Mouse (Mus musculus): ENCODE results near the gene Vamp2.

Gene Vamp2

GRCm38 (mm10) chr11:69099177-69099914 lies 11.1 kb downstream of the Vamp2 start:
- DNase-seq (ENCODE audit: low read depth, low spot score) = peak; percentile 94

GRCm38 (mm10) chr11:69099915-69100345 lies 11.6 kb downstream of the Vamp2 start:
- DNase-seq (ENCODE audit: low read depth, low spot score) = peak; percentile 98

GRCm38 (mm10) chr11:69100639-69101360 lies 12.5 kb downstream of the Vamp2 start:
- DNase-seq (ENCODE audit: low read depth, low spot score) = no peak

- no peak for DNase-seq (ENCODE audit: low read depth, low spot score)
Observed at GRCm38 (mm10) chr11:69101604-69102402, 13.5 kb downstream of the Vamp2 start.

- no peak for DNase-seq (ENCODE audit: low read depth, low spot score)
Observed at GRCm38 (mm10) chr11:69102403-69102725, 14.1 kb downstream of the Vamp2 start.

- no peak for DNase-seq (ENCODE audit: low read depth, low spot score)
Observed at GRCm38 (mm10) chr11:69103121-69103520, 14.8 kb downstream of the Vamp2 start.

- DNase-seq (ENCODE audit: low read depth, low spot score) = no peak
Observed at GRCm38 (mm10) chr11:69103531-69104435, 15.5 kb downstream of the Vamp2 start.

GRCm38 (mm10) chr11:69104487-69104886 lies 16.2 kb downstream of the Vamp2 start:
- DNase-seq (ENCODE audit: low read depth, low spot score) = no peak

GRCm38 (mm10) chr11:69105227-69105626 lies 16.9 kb downstream of the Vamp2 start:
- no peak for DNase-seq (ENCODE audit: low read depth, low spot score)

GRCm38 (mm10) chr11:69105796-69106195 lies 17.5 kb downstream of the Vamp2 start:
- no peak for DNase-seq (ENCODE audit: low read depth, low spot score)

- DNase-seq (ENCODE audit: low read depth, low spot score) = no peak
Observed at GRCm38 (mm10) chr11:69106299-69106698, 18.0 kb downstream of the Vamp2 start.

GRCm38 (mm10) chr11:69106842-69107241 lies 18.6 kb downstream of the Vamp2 start:
- no peak for DNase-seq (ENCODE audit: low read depth, low spot score)

GRCm38 (mm10) chr11:69107676-69108075 lies 19.4 kb downstream of the Vamp2 start:
- no peak for DNase-seq (ENCODE audit: low read depth, low spot score)

GRCm38 (mm10) chr11:69108223-69108622 lies 19.9 kb downstream of the Vamp2 start:
- no peak for DNase-seq (ENCODE audit: low read depth, low spot score)

GRCm38 (mm10) chr11:69109032-69109900 lies 21.0 kb downstream of the Vamp2 start:
- no peak for DNase-seq (ENCODE audit: low read depth, low spot score)

GRCm38 (mm10) chr11:69110319-69111046 lies 22.2 kb downstream of the Vamp2 start:
- peak; percentile 88 for DNase-seq (ENCODE audit: low read depth, low spot score)

- no peak for DNase-seq (ENCODE audit: low read depth, low spot score)
Observed at GRCm38 (mm10) chr11:69111051-69111810, 22.9 kb downstream of the Vamp2 start.

GRCm38 (mm10) chr11:69111865-69112264 lies 23.6 kb downstream of the Vamp2 start:
- DNase-seq (ENCODE audit: low read depth, low spot score) = no peak

GRCm38 (mm10) chr11:69114018-69114417 lies 25.7 kb downstream of the Vamp2 start:
- DNase-seq (ENCODE audit: low read depth, low spot score) = no peak
